Mouse (Mus musculus) heart, postnatal 0 days (tissue): ENCODE results near the gene Adamts3.

Source experiments
- CTCF ChIP-seq: IDR thresholded peaks from 2 replicates; pipeline ENCODE4 v1.5.1; 2016; ENCODE audit warnings: antibody characterized with exemption, control low read depth, low read depth
- EP300 ChIP-seq: IDR thresholded peaks from 2 replicates; pipeline ENCODE4 v1.6.1; 2016; ENCODE audit warnings: antibody characterized with exemption, low read depth

- no peak for TF ChIP-seq CTCF
- no peak for TF ChIP-seq EP300
Observed at GRCm38 (mm10) chr5:89882091-89882734, 921 bp downstream of the Adamts3 start.
